Mouse (Mus musculus): Measurements from ENCODE around the gene Ak9. TPM values are rescaled to one million over a fixed set of nuclear protein-coding genes. Genes with fewer than 3 reads are reported as not detected.

Ak9 gene
- polyA plus RNA-seq (2015; fragmentation: Nextera tagmentation; extraction: Ambion mirVana), result 0.10 and 0.17 TPM in 2 replicates

DNA sequence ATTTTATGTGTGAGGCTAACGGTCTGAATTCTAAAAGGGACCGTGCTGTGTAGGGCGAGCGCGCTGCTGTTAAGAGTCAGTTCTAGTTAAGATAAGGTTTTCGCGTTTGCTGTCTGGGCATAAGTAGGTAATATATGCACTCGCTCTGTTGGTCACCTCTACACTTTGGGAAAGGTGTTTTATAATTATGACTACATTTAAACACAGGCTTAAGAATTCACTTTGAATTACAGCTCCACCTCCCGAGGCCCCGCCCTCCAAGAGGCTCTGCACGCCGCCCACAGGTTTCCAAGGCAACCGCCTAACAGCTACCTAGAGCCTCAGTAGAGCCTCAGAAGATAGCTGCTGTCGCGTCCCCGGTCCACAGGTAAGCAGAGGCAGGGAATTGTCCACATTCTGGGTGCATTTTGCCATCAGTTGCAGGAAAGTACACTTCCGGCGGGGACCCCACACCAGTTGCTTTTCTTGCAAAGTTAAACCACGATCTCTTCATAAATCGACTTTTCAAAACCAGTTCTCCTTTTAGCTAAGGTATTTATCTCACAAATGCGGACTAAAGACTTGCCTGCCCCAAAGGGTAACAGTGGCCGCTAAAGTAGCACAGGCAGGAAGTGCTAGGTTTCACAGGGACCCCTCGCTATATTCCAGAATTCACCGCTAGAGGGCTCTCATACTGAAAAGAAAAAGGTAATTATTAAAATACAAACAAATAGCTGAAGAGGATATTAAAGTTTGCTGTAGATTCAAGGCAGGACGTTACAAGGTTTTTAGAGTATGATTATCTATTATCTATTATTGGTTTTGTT is at the start of gene Ak9:
Gene Ak9 (plus strand): TSS at position 342 of the 806 bp plus-strand sequence.
- WGBS, result under 1% methylated on average over 25 of the region's 25 CpGs
- Histone ChIP-seq H3K4me3 (peak within 1 kb of the TSS; percentile 95), H3K9me3 (no peaks in the 10 kb centered on the region), H3K27ac (replicated peaks) (peak within 1 kb of the TSS; percentile 86), H3K9ac (peak within 1 kb of the TSS; percentile 89), H3K4me1 (replicated peaks) (peaks cover 19% of the 10 kb centered on the region), H3K27me3 (no peaks in the 10 kb centered on the region), H3K4me2 (peak within 1 kb of the TSS; percentile 92), H3K36me3 (no peaks in the 10 kb centered on the region)
- ATAC-seq (ENCODE audit: low read depth), result peak; percentile 89

DNA sequence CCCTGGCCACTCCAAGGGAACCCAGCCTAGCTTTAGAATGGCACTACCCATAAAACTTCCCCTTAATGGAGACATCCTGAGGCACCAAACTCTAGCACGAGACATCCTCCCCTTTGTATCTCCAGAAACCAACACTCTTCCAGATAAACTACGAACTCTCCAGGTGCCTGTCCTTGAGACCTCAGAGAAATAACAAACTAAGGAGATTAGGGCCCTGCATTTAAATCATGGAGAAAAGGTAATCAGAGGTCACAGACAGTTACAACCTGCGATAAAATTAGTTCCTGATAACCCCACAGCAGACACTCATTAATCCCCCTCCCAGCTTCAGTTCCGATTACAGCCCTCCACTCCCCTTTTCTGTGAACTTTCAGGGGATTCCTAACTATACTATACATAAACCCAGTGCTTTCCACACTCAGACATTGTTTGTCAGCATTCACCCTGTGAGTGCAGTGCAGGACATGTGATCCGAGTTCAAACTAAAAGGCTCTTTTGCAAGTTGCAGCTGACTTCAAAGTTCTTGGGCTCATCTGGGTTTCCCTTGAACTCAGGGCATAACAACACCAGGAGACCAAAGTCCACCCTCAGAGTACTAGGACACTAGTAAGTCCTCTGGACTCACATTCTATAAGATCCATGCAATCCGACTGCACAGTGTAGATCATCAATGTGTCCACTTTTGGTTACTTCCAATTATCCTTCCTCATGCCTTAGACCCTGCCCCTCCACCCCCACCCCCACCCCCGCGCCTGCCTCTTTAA is 43.4 kb upstream of the Ak9 start:
- ATAC-seq (ENCODE audit: low read depth), result no peak
- 39% methylated on average over 8 of the region's 8 CpGs for WGBS
- Histone ChIP-seq H3K9me3 (no peaks in the 10 kb centered on the region), H3K9ac (no peak overlapping the region), H3K27ac (replicated peaks) (no peak overlapping the region), H3K4me2 (no peak overlapping the region), H3K27me3 (no peaks in the 10 kb centered on the region), H3K4me1 (replicated peaks) (no peaks in the 10 kb centered on the region), H3K36me3 (peaks cover 32% of the 10 kb centered on the region), H3K4me3 (no peak overlapping the region)

GRCm38 (mm10) chr10:41261218-41261617 is 42.6 kb upstream of the Ak9 start:
- no peak for ATAC-seq (ENCODE audit: low read depth)
- peaks cover 24% of the 10 kb centered on the region for H3K36me3 ChIP-seq
- 71% methylated on average over 1 of the region's 1 CpGs for WGBS
- H3K4me2 ChIP-seq, result no peak overlapping the region
- no peaks in the 10 kb centered on the region for H3K9me3 ChIP-seq
- H3K9ac ChIP-seq, result no peak overlapping the region
- no peaks in the 10 kb centered on the region for H3K27me3 ChIP-seq
- no peaks in the 10 kb centered on the region for H3K4me1 ChIP-seq (replicated peaks)
- no peak overlapping the region for H3K27ac ChIP-seq (replicated peaks)
- no peak overlapping the region for H3K4me3 ChIP-seq

DNA sequence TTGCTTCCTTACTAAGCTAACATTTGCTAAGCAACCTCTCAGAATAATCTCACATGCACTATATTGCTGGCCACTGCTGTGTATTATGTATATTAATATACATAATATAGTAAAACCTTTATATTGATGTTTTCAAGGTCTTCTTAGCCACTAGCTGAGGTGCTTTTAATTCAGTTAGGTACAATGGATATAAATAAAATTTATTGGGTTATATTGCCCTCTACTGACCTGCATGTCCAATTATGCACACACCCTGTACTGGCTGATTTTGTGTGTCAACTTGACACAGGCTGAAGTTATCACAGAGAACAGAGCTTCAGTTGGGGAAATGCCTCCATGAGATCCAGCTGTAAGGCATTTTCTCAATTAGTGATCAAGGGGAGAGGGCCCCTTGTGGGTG is 41.9 kb upstream of the Ak9 start:
- no peak overlapping the region for H3K4me2 ChIP-seq
- H3K27ac ChIP-seq (replicated peaks), result no peak overlapping the region
- H3K9me3 ChIP-seq, result no peaks in the 10 kb centered on the region
- no peak for ATAC-seq (ENCODE audit: low read depth)
- H3K4me3 ChIP-seq, result no peak overlapping the region
- H3K9ac ChIP-seq, result no peak overlapping the region
- no peaks in the 10 kb centered on the region for H3K27me3 ChIP-seq
- H3K4me1 ChIP-seq (replicated peaks), result no peaks in the 10 kb centered on the region
- H3K36me3 ChIP-seq, result peaks cover 23% of the 10 kb centered on the region

GRCm38 (mm10) chr10:41271860-41272259 is 31.9 kb upstream of the Ak9 start:
- Histone ChIP-seq H3K4me1 (replicated peaks) (peaks cover 9% of the 10 kb centered on the region), H3K9me3 (no peaks in the 10 kb centered on the region), H3K27me3 (no peaks in the 10 kb centered on the region), H3K4me3 (no peak overlapping the region), H3K9ac (no peak overlapping the region), H3K4me2 (no peak overlapping the region), H3K27ac (replicated peaks) (no peak overlapping the region), H3K36me3 (peaks cover 18% of the 10 kb centered on the region)
- no peak for ATAC-seq (ENCODE audit: low read depth)
- WGBS, result 47% methylated on average over 7 of the region's 7 CpGs

DNA sequence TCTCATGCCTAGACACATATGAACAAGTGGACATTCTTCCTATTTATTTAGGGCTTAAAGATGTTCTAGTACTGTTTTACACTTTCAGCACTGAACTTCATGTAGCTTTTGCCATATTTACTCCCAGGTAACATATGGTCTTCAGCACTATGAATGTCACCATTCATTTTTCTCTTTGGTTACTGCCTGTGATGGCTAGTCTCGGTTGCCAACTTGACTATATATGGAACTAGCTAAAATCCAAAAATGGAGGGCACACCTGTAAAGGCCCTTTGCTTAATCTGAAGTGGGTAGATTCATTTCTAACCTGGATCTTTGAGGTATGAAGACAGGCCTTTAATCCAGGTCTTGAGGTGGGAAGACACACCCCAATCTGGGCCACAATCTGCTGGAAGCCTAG is 28.9 kb upstream of the Ak9 start:
- Histone ChIP-seq H3K27me3 (no peaks in the 10 kb centered on the region), H3K9ac (no peak overlapping the region), H3K4me2 (no peak overlapping the region), H3K4me3 (no peak overlapping the region), H3K36me3 (no peaks in the 10 kb centered on the region), H3K4me1 (replicated peaks) (peaks cover 8% of the 10 kb centered on the region), H3K9me3 (no peaks in the 10 kb centered on the region), H3K27ac (replicated peaks) (no peak overlapping the region)
- WGBS, result 85% methylated on average over 1 of the region's 1 CpGs
- no peak for ATAC-seq (ENCODE audit: low read depth)

DNA sequence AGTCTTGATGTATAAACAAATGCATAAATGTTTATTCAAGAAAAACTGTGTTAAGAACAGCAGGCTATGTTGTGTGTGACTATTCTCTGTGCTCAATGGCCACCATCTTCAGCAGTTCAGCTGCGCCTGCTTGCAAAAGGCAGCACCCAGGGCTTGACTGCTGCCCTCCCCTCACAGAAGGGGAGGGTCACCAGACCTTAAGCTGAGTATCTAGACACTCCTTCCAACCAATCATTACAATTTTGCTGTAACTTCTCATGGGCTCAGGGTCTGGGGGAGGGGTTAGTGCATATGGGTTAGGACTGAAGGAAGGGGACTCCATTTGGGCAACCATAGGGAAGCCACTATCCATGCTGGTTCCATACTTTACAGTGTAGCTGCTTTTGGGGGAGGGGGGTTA is 25.0 kb upstream of the Ak9 start:
- no peak overlapping the region for H3K9ac ChIP-seq
- no peak for ATAC-seq (ENCODE audit: low read depth)
- no peaks in the 10 kb centered on the region for H3K27me3 ChIP-seq
- no peak overlapping the region for H3K27ac ChIP-seq (replicated peaks)
- H3K9me3 ChIP-seq, result no peaks in the 10 kb centered on the region
- H3K4me3 ChIP-seq, result no peak overlapping the region
- no peak overlapping the region for H3K4me2 ChIP-seq
- 95% methylated on average over 1 of the region's 1 CpGs for WGBS
- H3K4me1 ChIP-seq (replicated peaks), result no peaks in the 10 kb centered on the region
- H3K36me3 ChIP-seq, result 0 out of 2 replicates have a peak, but pooled peaks cover 6% of the 10 kb centered on the region

DNA sequence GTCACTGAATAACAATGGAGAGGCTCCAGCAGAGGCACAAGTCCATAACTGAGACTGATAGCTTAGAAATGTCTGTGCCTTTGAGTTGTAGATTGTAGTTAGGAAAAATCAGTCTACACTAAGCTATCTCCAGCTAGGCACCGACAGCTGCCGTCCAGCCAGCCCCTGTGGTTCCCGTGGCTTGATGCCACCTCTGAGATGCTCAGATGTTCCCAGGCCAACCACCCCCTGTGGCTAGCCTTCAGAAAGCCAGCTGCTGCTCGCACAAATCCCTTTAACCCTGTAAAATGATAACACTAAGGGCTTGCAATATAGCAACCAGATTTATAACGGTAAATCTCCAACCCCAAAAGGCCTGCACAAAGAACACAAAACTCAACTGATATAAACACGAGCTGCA is 23.6 kb upstream of the Ak9 start:
- no peaks in the 10 kb centered on the region for H3K9me3 ChIP-seq
- H3K9ac ChIP-seq, result no peak overlapping the region
- H3K27me3 ChIP-seq, result no peaks in the 10 kb centered on the region
- no peak overlapping the region for H3K27ac ChIP-seq (replicated peaks)
- WGBS, result 53% methylated on average over 6 of the region's 6 CpGs
- no peak overlapping the region for H3K4me3 ChIP-seq
- H3K4me2 ChIP-seq, result no peak overlapping the region
- ATAC-seq (ENCODE audit: low read depth), result no peak
- H3K4me1 ChIP-seq (replicated peaks), result no peaks in the 10 kb centered on the region
- 0 out of 2 replicates have a peak, but pooled peaks cover 15% of the 10 kb centered on the region for H3K36me3 ChIP-seq

- Histone ChIP-seq H3K36me3 (0 out of 2 replicates have a peak, but pooled peaks cover 15% of the 10 kb centered on the region), H3K9me3 (no peaks in the 10 kb centered on the region), H3K27me3 (no peaks in the 10 kb centered on the region), H3K4me2 (no peak overlapping the region), H3K27ac (replicated peaks) (no peak overlapping the region), H3K9ac (no peak overlapping the region), H3K4me3 (no peak overlapping the region), H3K4me1 (replicated peaks) (no peaks in the 10 kb centered on the region)
- WGBS, result 91% methylated on average over 2 of the region's 2 CpGs
- ATAC-seq (ENCODE audit: low read depth), result no peak
Measured at GRCm38 (mm10) chr10:41280796-41281195, 23.0 kb upstream of the Ak9 start.

GRCm38 (mm10) chr10:41282086-41282485 is 21.7 kb upstream of the Ak9 start:
- H3K4me1 ChIP-seq (replicated peaks), result no peaks in the 10 kb centered on the region
- no peaks in the 10 kb centered on the region for H3K9me3 ChIP-seq
- 90% methylated on average over 2 of the region's 2 CpGs for WGBS
- no peak overlapping the region for H3K27ac ChIP-seq (replicated peaks)
- H3K9ac ChIP-seq, result no peak overlapping the region
- 0 out of 2 replicates have a peak, but pooled peaks cover 15% of the 10 kb centered on the region for H3K36me3 ChIP-seq
- H3K4me2 ChIP-seq, result no peak overlapping the region
- ATAC-seq (ENCODE audit: low read depth), result no peak
- no peaks in the 10 kb centered on the region for H3K27me3 ChIP-seq
- H3K4me3 ChIP-seq, result no peak overlapping the region

DNA sequence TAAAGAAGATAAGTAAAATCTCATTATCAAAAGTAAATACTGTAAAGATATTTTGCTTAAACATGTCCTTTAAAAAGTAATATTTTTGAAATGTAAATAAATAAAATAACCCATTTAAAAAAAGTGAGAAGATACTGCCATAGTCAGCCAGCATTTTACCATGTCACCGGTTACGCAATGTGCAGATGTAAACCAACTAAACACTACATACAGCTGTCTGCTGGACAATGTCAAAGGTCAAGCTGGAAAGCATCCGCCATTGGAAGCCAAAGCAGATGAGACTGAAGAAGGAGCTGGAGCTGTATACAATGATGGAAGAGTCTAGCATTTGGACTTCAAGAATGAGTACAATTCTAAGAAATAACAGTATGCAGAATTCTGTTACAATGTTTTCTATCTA is 16.2 kb upstream of the Ak9 start:
- H3K4me3 ChIP-seq, result no peak overlapping the region
- H3K9me3 ChIP-seq, result no peaks in the 10 kb centered on the region
- ATAC-seq (ENCODE audit: low read depth), result no peak
- no peak overlapping the region for H3K27ac ChIP-seq (replicated peaks)
- H3K27me3 ChIP-seq, result no peaks in the 10 kb centered on the region
- no peak overlapping the region for H3K4me2 ChIP-seq
- WGBS, result 94% methylated on average over 3 of the region's 3 CpGs
- H3K4me1 ChIP-seq (replicated peaks), result peaks cover 4% of the 10 kb centered on the region
- no peak overlapping the region for H3K9ac ChIP-seq
- 0 out of 2 replicates have a peak, but pooled peaks cover 14% of the 10 kb centered on the region for H3K36me3 ChIP-seq

- no peak for ATAC-seq (ENCODE audit: low read depth)
- Histone ChIP-seq H3K9me3 (no peaks in the 10 kb centered on the region), H3K27ac (replicated peaks) (no peak overlapping the region), H3K9ac (no peak overlapping the region), H3K4me3 (no peak overlapping the region), H3K27me3 (no peaks in the 10 kb centered on the region), H3K36me3 (0 out of 2 replicates have a peak, but pooled peaks cover 10% of the 10 kb centered on the region), H3K4me2 (no peak overlapping the region), H3K4me1 (replicated peaks) (peaks cover 8% of the 10 kb centered on the region)
- 72% methylated on average over 1 of the region's 1 CpGs for WGBS
Measured at GRCm38 (mm10) chr10:41288074-41288473, 15.7 kb upstream of the Ak9 start.
